Mouse (Mus musculus): ENCODE measurements around the gene Kif20b.

DNA sequence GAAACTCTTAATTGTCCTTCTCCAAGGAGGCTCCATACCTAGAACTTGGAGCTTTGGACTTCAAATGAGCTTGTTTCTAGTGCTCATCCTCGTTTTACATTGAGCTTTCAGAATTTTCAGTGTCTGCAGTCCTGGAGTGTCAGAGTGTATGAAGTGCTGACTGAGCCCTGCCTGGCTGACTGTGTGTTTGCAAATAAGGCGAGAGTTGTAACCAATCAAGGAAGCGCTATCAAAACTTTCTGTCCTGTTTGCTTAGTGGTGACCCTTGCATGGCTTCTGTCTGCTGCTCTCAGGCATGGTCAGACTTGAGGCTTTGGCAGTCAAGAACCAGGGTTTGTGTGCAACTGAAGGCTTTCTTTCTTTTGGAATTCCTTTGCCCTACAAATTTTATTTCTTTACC, 31.2 kb upstream of the Kif20b start:
- TF ChIP-seq POLR2A (IDR thresholded peaks at IDR 0.05; ENCODE audit: borderline replicate concordance, extremely low read depth, low read depth, low read length), result no peak
- no peak for TF ChIP-seq CTCF (IDR thresholded peaks at IDR 0.05; ENCODE audit: insufficient read depth, low read length)
